ENCODE assay signal across 16 mouse cellular contexts in the genomic region with DNA sequence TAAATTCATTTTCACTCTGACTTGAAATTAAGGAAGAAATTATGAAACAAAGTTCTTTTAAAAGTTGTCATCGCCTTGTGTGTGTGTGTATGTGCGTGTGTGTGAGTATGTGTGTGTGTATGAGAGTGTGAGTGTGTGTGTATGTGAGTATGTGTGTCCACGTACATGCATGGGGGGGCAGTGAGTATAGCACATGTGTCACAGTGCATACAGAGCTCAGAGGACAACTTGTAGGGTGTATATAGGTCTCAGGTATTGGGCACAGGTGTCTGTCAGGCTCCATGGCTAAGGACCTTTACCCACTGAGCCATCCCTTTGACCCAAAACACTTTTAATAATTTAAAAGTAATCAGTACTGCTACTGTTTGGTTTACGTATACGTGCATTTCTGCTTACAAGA. TPM values are rescaled to one million over a fixed set of nuclear protein-coding genes. Genes with fewer than 3 reads are reported as not detected.
DNase-seq lines count a peak whose midpoint lies in the region; ATAC-seq and TF ChIP-seq lines count a peak whose summit lies in the region.
"Had no signal": no experiment of that assay in that cellular context is flagged by ENCODE, and none has a peak within 500 bp of the region (broad histone marks: within the 10 kb centered on the region; RNA-seq: fewer than 3 reads in every experiment).

No protein-coding gene starts in this region.

- no peak overlapping the region for H3K4me3 ChIP-seq in forebrain, embryonic 16.5 days (replicated peaks; ENCODE audit: low read length)
- no peak overlapping the region for H3K4me3 ChIP-seq in forebrain, embryonic 10.5 days
- H3K4me3 ChIP-seq in kidney, postnatal 0 days (replicated peaks; ENCODE audit: low read depth, low read length) = no peak overlapping the region
- H3K4me3 ChIP-seq in midbrain, embryonic 15.5 days = no peak overlapping the region
- no peak overlapping the region for H3K4me3 ChIP-seq in midbrain, embryonic 11.5 days (ENCODE audit: low read depth, low read length)
- H3K4me3 ChIP-seq: embryonic facial prominence, embryonic 15.5 days; heart, adult 2 months; layer of hippocampus, adult 2 months; left cerebral cortex, adult 2 months; limb, embryonic 15.5 days; liver, embryonic 13.5 days; myocyte; neural tube, embryonic 12.5 days had no signal

- 0 out of 2 replicates have a peak, but pooled peaks have one; percentile 23 for ATAC-seq in forebrain, embryonic 16.5 days
- peak; percentile 54; the same call in 1 of the 2 replicates for ATAC-seq in kidney, postnatal 0 days (replicated peaks; ENCODE audit: low FRiP score, low read depth)
- 0 out of 2 replicates have a peak, but pooled peaks have one; percentile 45 for ATAC-seq in midbrain, embryonic 15.5 days (replicated peaks)
- ATAC-seq in midbrain, embryonic 11.5 days (ENCODE audit: low FRiP score) = no peak

- H3K9ac ChIP-seq in forebrain, embryonic 16.5 days (replicated peaks; ENCODE audit: low read depth, low read length) = no peak overlapping the region
- H3K9ac ChIP-seq in kidney, postnatal 0 days (ENCODE audit: low read depth, low read length) = no peak overlapping the region
- no peak overlapping the region for H3K9ac ChIP-seq in midbrain, embryonic 15.5 days
- H3K9ac ChIP-seq in midbrain, embryonic 11.5 days (ENCODE audit: low read length) = no peak overlapping the region
- H3K9ac ChIP-seq: embryonic facial prominence, embryonic 15.5 days; heart, embryonic 13.5 days; limb, embryonic 15.5 days; liver, embryonic 13.5 days; neural tube, embryonic 12.5 days had no signal

- peaks cover 3% of the 10 kb centered on the region; the same call in 1 of the 2 replicates for H3K4me1 ChIP-seq in forebrain, embryonic 16.5 days (replicated peaks; ENCODE audit: control insufficient read depth, insufficient read depth, low read length)
- peaks cover 4% of the 10 kb centered on the region; the same call in 1 of the 2 replicates for H3K4me1 ChIP-seq in forebrain, embryonic 10.5 days
- no peaks in the 10 kb centered on the region for H3K4me1 ChIP-seq in kidney, postnatal 0 days (replicated peaks; ENCODE audit: insufficient read depth, low read length)
- peaks cover 2% of the 10 kb centered on the region; the same call in 1 of the 2 replicates for H3K4me1 ChIP-seq in midbrain, embryonic 15.5 days
- no peaks in the 10 kb centered on the region; the same call in 1 of the 2 replicates for H3K4me1 ChIP-seq in midbrain, embryonic 11.5 days (ENCODE audit: control insufficient read depth, insufficient read depth, low read length)
- H3K4me1 ChIP-seq: embryonic facial prominence, embryonic 15.5 days; limb, embryonic 15.5 days; liver, embryonic 13.5 days; neural tube, embryonic 12.5 days had no signal

- H3K36me3 ChIP-seq in forebrain, embryonic 16.5 days (ENCODE audit: control insufficient read depth, insufficient read depth) = peaks cover 12% of the 10 kb centered on the region; the same call in 1 of the 2 replicates
- H3K36me3 ChIP-seq in forebrain, embryonic 10.5 days (replicated peaks) = peaks cover 23% of the 10 kb centered on the region
- peaks cover 4% of the 10 kb centered on the region; the same call in 1 of the 2 replicates for H3K36me3 ChIP-seq in kidney, postnatal 0 days (ENCODE audit: insufficient read depth, low read length)
- peaks cover 7% of the 10 kb centered on the region for H3K36me3 ChIP-seq in midbrain, embryonic 15.5 days (replicated peaks)
- H3K36me3 ChIP-seq in midbrain, embryonic 11.5 days (ENCODE audit: control insufficient read depth, insufficient read depth, low read length) = no peaks in the 10 kb centered on the region

- no peaks in the 10 kb centered on the region for H3K9me3 ChIP-seq in forebrain, embryonic 16.5 days (ENCODE audit: control insufficient read depth, low read length)
- H3K9me3 ChIP-seq in forebrain, embryonic 10.5 days = no peaks in the 10 kb centered on the region
- H3K9me3 ChIP-seq in kidney, postnatal 0 days (replicated peaks; ENCODE audit: low read length) = no peaks in the 10 kb centered on the region
- H3K9me3 ChIP-seq in midbrain, embryonic 15.5 days = no peaks in the 10 kb centered on the region
- H3K9me3 ChIP-seq in midbrain, embryonic 11.5 days (ENCODE audit: control insufficient read depth, low read length) = no peaks in the 10 kb centered on the region
- H3K9me3 ChIP-seq: embryonic facial prominence, embryonic 15.5 days; heart, embryonic 13.5 days; limb, embryonic 15.5 days; liver, embryonic 13.5 days; neural tube, embryonic 12.5 days had no signal

- H3K27me3 ChIP-seq in forebrain, embryonic 16.5 days (replicated peaks; ENCODE audit: control insufficient read depth, insufficient read depth, low read length) = no peaks in the 10 kb centered on the region
- peaks cover 6% of the 10 kb centered on the region; the same call in 1 of the 2 replicates for H3K27me3 ChIP-seq in forebrain, embryonic 10.5 days (ENCODE audit: poor library complexity, severe bottlenecking)
- no peaks in the 10 kb centered on the region for H3K27me3 ChIP-seq in kidney, postnatal 0 days (ENCODE audit: insufficient read depth, low read length)
- no peaks in the 10 kb centered on the region for H3K27me3 ChIP-seq in midbrain, embryonic 15.5 days (replicated peaks)
- H3K27me3 ChIP-seq in midbrain, embryonic 11.5 days (ENCODE audit: control insufficient read depth, insufficient read depth, low read length) = no peaks in the 10 kb centered on the region
- H3K27me3 ChIP-seq: embryonic facial prominence, embryonic 15.5 days; limb, embryonic 15.5 days; liver, embryonic 13.5 days; neural tube, embryonic 12.5 days had no signal

- WGBS in forebrain, embryonic 16.5 days = 81% methylated on average over 5 of the region's 5 CpGs
- whole genome bisulfite sequencing in forebrain, embryonic 10.5 days = 87% methylated on average over 5 of the region's 5 CpGs
- 86% methylated on average over 5 of the region's 5 CpGs for WGBS in kidney, postnatal 0 days
- WGBS in midbrain, embryonic 15.5 days = 91% methylated on average over 5 of the region's 5 CpGs
- WGBS in midbrain, embryonic 11.5 days = 84% methylated on average over 5 of the region's 5 CpGs

- H3K4me2 ChIP-seq in forebrain, embryonic 16.5 days (ENCODE audit: low read length) = no peak overlapping the region
- H3K4me2 ChIP-seq in kidney, postnatal 0 days (ENCODE audit: low read length) = no peak overlapping the region
- H3K4me2 ChIP-seq in midbrain, embryonic 15.5 days = no peak overlapping the region
- no peak overlapping the region for H3K4me2 ChIP-seq in midbrain, embryonic 11.5 days
- H3K4me2 ChIP-seq: limb, embryonic 15.5 days; liver, embryonic 13.5 days had no signal

- DNase-seq in forebrain, embryonic 10.5 days (ENCODE audit: extremely low spot score, low spot score) = no peak
- no peak for DNase-seq in kidney, postnatal 0 days (ENCODE audit: low spot score)
- no peak for DNase-seq in kidney, postnatal 10 days
- DNase-seq in midbrain, embryonic 11.5 days (ENCODE audit: low spot score, missing footprints) = no peak
- no peak for DNase-seq in thymus, postnatal 0 days (ENCODE audit: low spot score)

- no peak overlapping the region for H3K27ac ChIP-seq in forebrain, embryonic 16.5 days (ENCODE audit: low read length)
- no peak overlapping the region for H3K27ac ChIP-seq in forebrain, embryonic 10.5 days
- no peak overlapping the region for H3K27ac ChIP-seq in kidney, postnatal 0 days
- H3K27ac ChIP-seq in midbrain, embryonic 15.5 days = no peak overlapping the region
- no peak overlapping the region for H3K27ac ChIP-seq in midbrain, embryonic 11.5 days (ENCODE audit: low read depth, low read length)
- H3K27ac ChIP-seq: embryonic facial prominence, embryonic 15.5 days; heart, adult 2 months; heart, embryonic 13.5 days; layer of hippocampus, adult 2 months; left cerebral cortex, adult 2 months; limb, embryonic 15.5 days; liver, embryonic 13.5 days; neural tube, embryonic 12.5 days had no signal

- TF ChIP-seq CTCF in kidney, postnatal 0 days (IDR thresholded peaks at IDR 0.05; ENCODE audit: low read depth) = no peak

RNA-seq across cellular contexts. Expression of gene Jkamp, which starts 18.6 kb away (rescaled TPM):
- polyA plus RNA-seq in forebrain, embryonic 16.5 days (2015; fragmentation: Nextera tagmentation; extraction: Ambion mirVana) = 120 and 128 TPM in 2 replicates
- polyA plus RNA-seq in forebrain, embryonic 10.5 days (2016; fragmentation: Nextera tagmentation; extraction: Ambion mirVana) = 71.9 and 73.2 TPM in 2 replicates
- polyA plus RNA-seq in kidney, postnatal 0 days (2015; fragmentation: Nextera tagmentation; extraction: Ambion mirVana) = 67.6 and 70.6 TPM in 2 replicates
- polyA plus RNA-seq in midbrain, embryonic 15.5 days (2015; fragmentation: Nextera tagmentation; extraction: Ambion mirVana) = 129 and 135 TPM in 2 replicates
- 58.5 and 65.6 TPM in 2 replicates for polyA plus RNA-seq in midbrain, embryonic 11.5 days (2014; fragmentation: Nextera tagmentation; extraction: Ambion mirVana)
- 29.9 and 39.3 TPM in 2 replicates for polyA plus RNA-seq in thymus, postnatal 0 days (2015; fragmentation: Nextera tagmentation; extraction: Ambion mirVana)

RNA-seq across cellular contexts. Expression of gene L3hypdh, which starts 18.8 kb away (rescaled TPM):
- polyA plus RNA-seq in forebrain, embryonic 16.5 days (2015; fragmentation: Nextera tagmentation; extraction: Ambion mirVana) = 7.7 and 8.9 TPM in 2 replicates
- 7.0 and 7.2 TPM in 2 replicates for polyA plus RNA-seq in forebrain, embryonic 10.5 days (2016; fragmentation: Nextera tagmentation; extraction: Ambion mirVana)
- 38.9 and 39.5 TPM in 2 replicates for polyA plus RNA-seq in kidney, postnatal 0 days (2015; fragmentation: Nextera tagmentation; extraction: Ambion mirVana)
- polyA plus RNA-seq in midbrain, embryonic 15.5 days (2015; fragmentation: Nextera tagmentation; extraction: Ambion mirVana) = 10.7 and 11.8 TPM in 2 replicates
- polyA plus RNA-seq in midbrain, embryonic 11.5 days (2014; fragmentation: Nextera tagmentation; extraction: Ambion mirVana) = 8.5 and 9.6 TPM in 2 replicates
- 2.2 and 3.1 TPM in 2 replicates for polyA plus RNA-seq in thymus, postnatal 0 days (2015; fragmentation: Nextera tagmentation; extraction: Ambion mirVana)

RNA-seq across cellular contexts. Expression of gene Gpr135, which starts 33.1 kb away (rescaled TPM):
- 4.2 and 5.2 TPM in 2 replicates for polyA plus RNA-seq in forebrain, embryonic 16.5 days (2015; fragmentation: Nextera tagmentation; extraction: Ambion mirVana)
- polyA plus RNA-seq in forebrain, embryonic 10.5 days (2016; fragmentation: Nextera tagmentation; extraction: Ambion mirVana) = 0.32 and 0.57 TPM in 2 replicates
- 2.2 and 2.3 TPM in 2 replicates for polyA plus RNA-seq in kidney, postnatal 0 days (2015; fragmentation: Nextera tagmentation; extraction: Ambion mirVana)
- 7.6 and 7.8 TPM in 2 replicates for polyA plus RNA-seq in midbrain, embryonic 15.5 days (2015; fragmentation: Nextera tagmentation; extraction: Ambion mirVana)
- 0.57 and 1.2 TPM in 2 replicates for polyA plus RNA-seq in midbrain, embryonic 11.5 days (2014; fragmentation: Nextera tagmentation; extraction: Ambion mirVana)
- polyA plus RNA-seq in thymus, postnatal 0 days (2015; fragmentation: Nextera tagmentation; extraction: Ambion mirVana) = 0.04 and 0.08 TPM in 2 replicates
